In genomic region chr8:86258011-86258410, GRCm38 (mm10) we compare ENCODE assay signal across 26 mouse cellular contexts.
DNase-seq lines count a peak whose midpoint lies in the region; ATAC-seq lines count a peak whose summit lies in the region.
"Had no signal": no experiment of that assay in that cellular context is flagged by ENCODE, and none has a peak within 500 bp of the region (broad histone marks: within the 10 kb centered on the region; RNA-seq: fewer than 3 reads in every experiment).

No protein-coding gene starts in this region.

- H3K27ac ChIP-seq in hindbrain, embryonic 13.5 days: peak overlapping the region; percentile 23; the same call in 1 of the 2 replicates
- H3K27ac ChIP-seq in hindbrain, embryonic 16.5 days (ENCODE audit: low read depth, low read length): no peak overlapping the region
- H3K27ac ChIP-seq: embryonic facial prominence, embryonic 10.5 days; forebrain, embryonic 15.5 days; heart, embryonic 10.5 days; intestine, embryonic 15.5 days; layer of hippocampus, adult 2 months; limb, embryonic 10.5 days; liver, embryonic 15.5 days; midbrain, embryonic 15.5 days; neural tube, embryonic 15.5 days; stomach, postnatal 0 days had no signal

- no peaks in the 10 kb centered on the region for H3K9me3 ChIP-seq in hindbrain, embryonic 13.5 days
- H3K9me3 ChIP-seq in hindbrain, embryonic 16.5 days (ENCODE audit: control insufficient read depth, low read length): no peaks in the 10 kb centered on the region
- H3K9me3 ChIP-seq: embryonic facial prominence, embryonic 10.5 days; forebrain, embryonic 15.5 days; heart, embryonic 10.5 days; intestine, embryonic 15.5 days; limb, embryonic 10.5 days; liver, embryonic 15.5 days; midbrain, embryonic 15.5 days; neural tube, embryonic 15.5 days had no signal

- peaks cover 15% of the 10 kb centered on the region for H3K4me1 ChIP-seq in hindbrain, embryonic 13.5 days (replicated peaks)
- no peaks in the 10 kb centered on the region for H3K4me1 ChIP-seq in hindbrain, embryonic 16.5 days (ENCODE audit: control insufficient read depth, insufficient read depth, low read depth, low read length)
- H3K4me1 ChIP-seq: embryonic facial prominence, embryonic 10.5 days; forebrain, embryonic 15.5 days; heart, embryonic 10.5 days; intestine, embryonic 15.5 days; liver, embryonic 15.5 days; midbrain, embryonic 15.5 days had no signal

- ATAC-seq in hindbrain, embryonic 13.5 days (ENCODE audit: low FRiP score): no peak
- ATAC-seq in hindbrain, embryonic 16.5 days: no peak
- ATAC-seq: forebrain, embryonic 15.5 days; intestine, embryonic 15.5 days; midbrain, embryonic 15.5 days; Patski had no signal

- no peak overlapping the region for H3K9ac ChIP-seq in hindbrain, embryonic 13.5 days
- no peak overlapping the region for H3K9ac ChIP-seq in hindbrain, embryonic 16.5 days (ENCODE audit: low read depth, low read length)
- H3K9ac ChIP-seq: forebrain, embryonic 15.5 days; intestine, embryonic 15.5 days; liver, embryonic 15.5 days; midbrain, embryonic 15.5 days; neural tube, embryonic 15.5 days had no signal

- no peaks in the 10 kb centered on the region for H3K27me3 ChIP-seq in hindbrain, embryonic 13.5 days
- H3K27me3 ChIP-seq in hindbrain, embryonic 16.5 days (replicated peaks; ENCODE audit: control insufficient read depth, insufficient read depth, low read length): no peaks in the 10 kb centered on the region; the same call in 1 of the 2 replicates
- H3K27me3 ChIP-seq: forebrain, embryonic 15.5 days; intestine, embryonic 15.5 days; liver, embryonic 15.5 days; midbrain, embryonic 15.5 days; neural tube, embryonic 15.5 days; Patski had no signal

- H3K36me3 ChIP-seq in hindbrain, embryonic 13.5 days: no peaks in the 10 kb centered on the region
- H3K36me3 ChIP-seq in hindbrain, embryonic 16.5 days (ENCODE audit: control insufficient read depth, insufficient read depth, low read length): no peaks in the 10 kb centered on the region
- H3K36me3 ChIP-seq: embryonic facial prominence, embryonic 10.5 days; forebrain, embryonic 15.5 days; heart, embryonic 10.5 days; intestine, embryonic 15.5 days; limb, embryonic 10.5 days; liver, embryonic 15.5 days; midbrain, embryonic 15.5 days; neural tube, embryonic 15.5 days had no signal

- H3K4me2 ChIP-seq in hindbrain, embryonic 13.5 days: no peak overlapping the region
- no peak overlapping the region for H3K4me2 ChIP-seq in hindbrain, embryonic 16.5 days (ENCODE audit: low read length)
- H3K4me2 ChIP-seq: forebrain, embryonic 15.5 days; intestine, embryonic 15.5 days; liver, embryonic 15.5 days; midbrain, embryonic 15.5 days; neural tube, embryonic 15.5 days had no signal

- DNase-seq in brain, adult 2 months (ENCODE audit: low read depth, low spot score): peak; percentile 70
- DNase-seq in cerebellum, adult 18-20 months: peak; percentile 67 to 70
- DNase-seq in cerebellum, postnatal 14 days: peak; percentile 82 to 83
- no peak for DNase-seq in layer of hippocampus, adult 9-11 months
- no peak for DNase-seq in kidney, adult 18-20 months
- DNase-seq: adrenal gland, adult 2 months; gastrocnemius, postnatal 10 days; kidney, adult 9 months; kidney, postnatal 14 days; liver; lung, postnatal 4 days; right cerebral cortex, postnatal 14 days had no signal

- no peak overlapping the region for H3K4me3 ChIP-seq in hindbrain, embryonic 13.5 days
- no peak overlapping the region for H3K4me3 ChIP-seq in hindbrain, embryonic 16.5 days (ENCODE audit: low read length)
- H3K4me3 ChIP-seq: embryonic facial prominence, embryonic 10.5 days; forebrain, embryonic 15.5 days; heart, embryonic 10.5 days; intestine, embryonic 15.5 days; layer of hippocampus, adult 2 months; limb, embryonic 10.5 days; liver, embryonic 15.5 days; midbrain, embryonic 15.5 days; myocyte; neural tube, embryonic 15.5 days had no signal

- 89% methylated on average over 5 of the region's 5 CpGs for WGBS in hindbrain, embryonic 13.5 days
- 86% methylated on average over 5 of the region's 5 CpGs for WGBS in hindbrain, embryonic 16.5 days

Comparison
In these comparisons a context has a peak if more than half of its experiments do, and no peak if none do; other contexts are left out.
1. DNase-seq: peak in brain, adult 2 months (single experiment), cerebellum, adult 18-20 months (2 of 2) and cerebellum, postnatal 14 days (2 of 2); none in layer of hippocampus, adult 9-11 months (single experiment) and kidney, adult 18-20 months (single experiment).